Mouse (Mus musculus): ENCODE results near the gene Olfr414.

DNA sequence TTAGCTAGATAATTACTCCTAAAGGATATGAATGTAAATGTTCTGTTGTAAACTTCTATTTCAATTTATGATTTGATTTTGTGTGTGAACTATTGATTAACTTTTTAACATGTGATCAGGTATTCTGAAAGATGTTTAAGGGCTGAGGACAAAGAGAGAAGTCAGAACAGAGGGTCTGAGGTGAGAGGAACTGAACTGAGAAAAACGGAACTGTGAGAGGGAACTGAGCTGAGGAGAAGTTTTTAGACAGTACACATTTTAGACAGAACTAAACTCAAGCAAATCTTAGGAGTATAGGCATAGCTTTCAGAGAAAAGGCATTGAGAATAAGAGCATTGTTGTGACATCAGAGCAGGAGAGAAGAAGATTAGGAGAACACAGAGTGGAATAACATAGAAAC is 10.3 kb downstream of the Olfr414 start:
- TF ChIP-seq POLR2A (IDR thresholded peaks at IDR 0.05; ENCODE audit: low read depth, low read length), result no peak
- no peak for TF ChIP-seq CTCF (IDR thresholded peaks at IDR 0.05; ENCODE audit: extremely low read depth, insufficient read depth, insufficient read length, insufficient replicate concordance)
